24 mouse cellular contexts compared by ENCODE assay signal in the genomic region with DNA sequence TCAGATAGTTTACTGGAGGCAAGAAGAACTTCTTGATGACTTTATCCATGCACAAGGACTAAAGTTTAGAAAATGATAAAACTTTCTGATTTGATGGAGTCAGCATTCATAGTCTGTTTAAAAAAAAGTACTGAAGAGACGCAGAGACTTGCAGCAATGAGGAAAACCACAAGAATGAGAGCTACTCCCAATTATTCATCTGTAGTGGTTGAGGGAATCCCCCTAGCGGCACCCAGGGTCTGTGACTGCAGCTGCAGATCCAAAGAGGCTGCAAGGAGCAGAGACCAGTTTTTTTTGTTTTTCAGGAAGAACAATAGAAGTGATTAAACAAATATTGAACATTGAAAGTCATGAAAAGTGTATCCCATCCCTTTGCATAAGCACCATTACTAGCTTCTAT. TPM values are rescaled to one million over a fixed set of nuclear protein-coding genes. Genes with fewer than 3 reads are reported as not detected.
DNase-seq lines count a peak whose midpoint lies in the region; ATAC-seq and TF ChIP-seq lines count a peak whose summit lies in the region.
"Had no signal": no experiment of that assay in that cellular context is flagged by ENCODE, and none has a peak within 500 bp of the region (broad histone marks: within the 10 kb centered on the region; RNA-seq: fewer than 3 reads in every experiment).

No protein-coding gene starts in this region.

- 42% methylated on average over 2 of the region's 2 CpGs for WGBS in intestine, postnatal 0 days
- WGBS in intestine, embryonic 15.5 days: 40% methylated on average over 2 of the region's 2 CpGs

- no peak overlapping the region for H3ac ChIP-seq in myocyte (ENCODE audit: control insufficient read depth, insufficient read length)

- DNase-seq in 3T3-L1 (ENCODE audit: low read depth, low spot score) (peak; percentile 85), NIH3T3 (ENCODE audit: low read depth) (peak; percentile 72)
- DNase-seq in embryo, embryonic 9.5 days (ENCODE audit: extremely low spot score): no peak
- DNase-seq in thymus, adult 18-20 months: no peak
- DNase-seq: adrenal gland, adult 8-10 months; cerebellum, adult 2 months; cerebellum, postnatal 25 days; embryo, embryonic 11 days; forebrain, postnatal 0 days; heart, postnatal 10 days; liver, postnatal 0 days; lung, postnatal 10 days; thymus, postnatal 14 days had no signal

- peaks cover 5% of the 10 kb centered on the region; the same call in 1 of the 2 replicates for H3K4me1 ChIP-seq in intestine, postnatal 0 days (replicated peaks; ENCODE audit: control insufficient read depth, insufficient read depth, low read length)
- peaks cover 7% of the 10 kb centered on the region for H3K4me1 ChIP-seq in intestine, embryonic 15.5 days (replicated peaks)

- H3K9ac ChIP-seq in intestine, postnatal 0 days (ENCODE audit: low read depth, low read length): no peak overlapping the region
- H3K9ac ChIP-seq in intestine, embryonic 15.5 days: no peak overlapping the region
- H3K9ac ChIP-seq: forebrain, postnatal 0 days; heart, embryonic 12.5 days; limb, embryonic 12.5 days; liver, postnatal 0 days had no signal

- TF ChIP-seq POLR2A in myocyte (IDR thresholded peaks at IDR 0.05; ENCODE audit: insufficient read length, low read depth): no peak

- H3K27ac ChIP-seq in intestine, postnatal 0 days (ENCODE audit: low read depth, low read length): no peak overlapping the region
- no peak overlapping the region for H3K27ac ChIP-seq in intestine, embryonic 15.5 days
- H3K27ac ChIP-seq: forebrain, embryonic 10.5 days; hindbrain, embryonic 10.5 days; limb, embryonic 12.5 days; midbrain, embryonic 10.5 days had no signal

- peaks cover 5% of the 10 kb centered on the region; the same call in 1 of the 2 replicates for H3K27me3 ChIP-seq in intestine, postnatal 0 days (replicated peaks; ENCODE audit: control insufficient read depth, insufficient read depth, low read length)
- H3K27me3 ChIP-seq in intestine, embryonic 15.5 days (replicated peaks): peaks cover 5% of the 10 kb centered on the region; the same call in 1 of the 2 replicates
- no peaks in the 10 kb centered on the region for H3K27me3 ChIP-seq in myocyte (ENCODE audit: control insufficient read depth, insufficient read depth, insufficient read length)
- H3K27me3 ChIP-seq: heart, embryonic 12.5 days had no signal

- ATAC-seq in intestine, postnatal 0 days: no peak
- ATAC-seq in intestine, embryonic 15.5 days: no peak
- ATAC-seq: forebrain, postnatal 0 days; hindbrain, embryonic 16.5 days; intestine, embryonic 16.5 days; liver, postnatal 0 days had no signal

- no peaks in the 10 kb centered on the region for H3K36me3 ChIP-seq in intestine, postnatal 0 days (ENCODE audit: control insufficient read depth, insufficient read depth)
- no peaks in the 10 kb centered on the region for H3K36me3 ChIP-seq in intestine, embryonic 15.5 days
- no peaks in the 10 kb centered on the region for H3K36me3 ChIP-seq in myocyte (ENCODE audit: control insufficient read depth, insufficient read depth)
- H3K36me3 ChIP-seq: forebrain, embryonic 10.5 days; heart, embryonic 12.5 days; hindbrain, embryonic 10.5 days; limb, embryonic 12.5 days; midbrain, embryonic 10.5 days had no signal

- no peak overlapping the region for H3K4me2 ChIP-seq in intestine, postnatal 0 days (replicated peaks; ENCODE audit: low read depth)
- no peak overlapping the region for H3K4me2 ChIP-seq in intestine, embryonic 15.5 days (replicated peaks)
- peak overlapping the region; percentile 69 for H3K4me2 ChIP-seq in myocyte (ENCODE audit: low read depth)
- H3K4me2 ChIP-seq: heart, embryonic 12.5 days; limb, embryonic 12.5 days; liver, embryonic 11.5 days had no signal

- no peaks in the 10 kb centered on the region for H3K9me3 ChIP-seq in intestine, postnatal 0 days (ENCODE audit: control insufficient read depth)
- no peaks in the 10 kb centered on the region for H3K9me3 ChIP-seq in intestine, embryonic 15.5 days
- H3K9me3 ChIP-seq: forebrain, embryonic 10.5 days; heart, embryonic 12.5 days; hindbrain, embryonic 10.5 days; limb, embryonic 12.5 days; midbrain, embryonic 10.5 days had no signal

- H3K4me3 ChIP-seq in intestine, postnatal 0 days (ENCODE audit: low read depth, low read length): no peak overlapping the region
- no peak overlapping the region for H3K4me3 ChIP-seq in intestine, embryonic 15.5 days (replicated peaks)
- no peak overlapping the region for H3K4me3 ChIP-seq in myocyte
- H3K4me3 ChIP-seq: forebrain, embryonic 10.5 days; heart, embryonic 12.5 days; hindbrain, embryonic 10.5 days; limb, embryonic 12.5 days; midbrain, embryonic 10.5 days had no signal

- TF ChIP-seq CTCF in intestine, postnatal 0 days (IDR thresholded peaks at IDR 0.05; ENCODE audit: low read depth): peak; percentile 19; the same call in 1 of the 2 replicates

- H3K79me2 ChIP-seq in myocyte (ENCODE audit: control insufficient read depth, insufficient read depth): peaks cover 5% of the 10 kb centered on the region

TF ChIP-seq in myocyte, 11 proteins besides CTCF, POLR2A, EP300 and RAD21:
- TF ChIP-seq MYOG (IDR thresholded peaks at IDR 0.05; ENCODE audit: control insufficient read depth in 1 of 3, insufficient read depth in 1 of 3, insufficient read length in 2 of 3, low read depth in 2 of 3) (no peak), POLR2AphosphoS2 (IDR thresholded peaks at IDR 0.05; ENCODE audit: insufficient read length, low read depth) (no peak), SRF (IDR thresholded peaks at IDR 0.05; ENCODE audit: control insufficient read depth, insufficient read length, low read depth) (no peak), MYOD1 (IDR thresholded peaks at IDR 0.05; ENCODE audit: control insufficient read depth in 1 of 3, insufficient read length in 2 of 3, low read depth in 2 of 3) (no peak), CEBPB (IDR thresholded peaks at IDR 0.05; ENCODE audit: insufficient read depth, poor library complexity, severe bottlenecking) (0 out of 2 replicates have a peak, but pooled peaks have one; percentile 24), MAX (IDR thresholded peaks at IDR 0.05; ENCODE audit: low read depth) (no peak)

RNA-seq across cellular contexts. Expression of gene Col8a1, which starts 4.0 kb away (rescaled TPM):
- polyA plus RNA-seq in intestine, postnatal 0 days (2015; fragmentation: Nextera tagmentation; extraction: Ambion mirVana): 7.3 and 9.1 TPM in 2 replicates
- polyA plus RNA-seq in intestine, embryonic 15.5 days (2015; fragmentation: Nextera tagmentation; extraction: Ambion mirVana): 3.9 and 4.8 TPM in 2 replicates
- polyA plus RNA-seq in myocyte (2012; fragmentation: generic; extraction: Trizol): 5.3 TPM

Comparison
In these comparisons a context has a peak if more than half of its experiments do, and no peak if none do; other contexts are left out.
1. DNase-seq: peak in 3T3-L1 (single experiment) and NIH3T3 (single experiment); none in embryo, embryonic 9.5 days (single experiment) and thymus, adult 18-20 months (0 of 2).